Mouse (Mus musculus): ENCODE data around the gene Rngtt. TPM values are rescaled to one million over a fixed set of nuclear protein-coding genes. Genes with fewer than 3 reads are reported as not detected.
A peak's percentile ranks its signal among the peaks of the same experiment; 100 is the strongest.

Rngtt gene
- polyA plus RNA-seq, 1 experiment from 2014 or later, result 19.2 TPM

DNA sequence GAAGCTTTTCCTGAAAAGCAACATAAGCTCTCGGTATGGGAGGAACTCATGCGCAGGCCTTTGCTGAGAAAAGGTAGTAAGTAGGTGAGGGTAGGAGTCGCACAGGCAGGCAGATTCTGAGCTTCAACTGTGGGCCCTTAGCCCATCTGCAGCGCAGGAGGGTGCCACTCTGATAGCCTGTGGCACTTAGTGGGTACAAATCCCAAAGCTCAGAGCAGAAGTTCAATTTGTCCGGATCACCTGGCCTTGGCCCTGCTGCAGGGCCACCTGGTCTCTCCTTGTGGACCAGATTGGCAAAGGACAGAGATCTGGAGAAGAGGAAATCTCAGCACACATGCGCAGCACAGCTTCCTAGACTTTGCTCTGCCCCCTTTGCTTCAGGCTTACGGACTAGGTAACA is 210.1 kb downstream of the Rngtt start:
- WGBS, result 82% methylated on average over 7 of the region's 7 CpGs
- ATAC-seq, result no peak
- no peak overlapping the region for H3K9ac ChIP-seq (ENCODE audit: low read depth, low read length)

DNA sequence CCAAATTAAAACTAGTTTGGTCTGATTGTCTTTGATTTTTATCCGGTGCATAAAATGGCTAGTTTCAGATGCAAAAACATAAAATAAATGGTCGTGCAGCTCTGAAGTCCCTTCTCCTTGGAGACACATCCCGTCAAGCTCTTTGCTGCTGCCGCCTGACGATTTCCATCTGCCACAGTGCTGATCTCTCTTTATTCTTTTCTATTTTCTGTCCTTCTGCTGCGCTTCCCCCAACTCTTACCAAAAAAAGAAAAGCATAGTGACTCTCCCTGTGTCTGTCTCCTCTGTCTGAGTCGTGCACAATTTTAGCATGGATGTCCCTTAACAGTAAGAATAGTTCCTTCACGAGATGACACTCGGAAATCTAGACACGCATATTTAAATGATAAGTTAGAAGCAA is 210.8 kb downstream of the Rngtt start:
- ATAC-seq, result no peak
- no peak overlapping the region for H3K27ac ChIP-seq (ENCODE audit: low read depth, low read length)
- H3K4me1 ChIP-seq (ENCODE audit: control insufficient read depth, insufficient read depth, low read depth, low read length), result peaks cover under 1% of the 10 kb centered on the region; the same call in 1 of the 2 replicates
- no peak overlapping the region for H3K4me3 ChIP-seq (ENCODE audit: low read length)
- no peaks in the 10 kb centered on the region; the same call in 1 of the 2 replicates for H3K9me3 ChIP-seq (ENCODE audit: control insufficient read depth, low read length)
- H3K4me2 ChIP-seq (ENCODE audit: low read length), result no peak overlapping the region
- H3K36me3 ChIP-seq (ENCODE audit: control insufficient read depth, insufficient read depth, low read length), result no peaks in the 10 kb centered on the region
- 75% methylated on average over 10 of the region's 10 CpGs for WGBS
- no peak overlapping the region for H3K9ac ChIP-seq (ENCODE audit: low read depth, low read length)
- no peaks in the 10 kb centered on the region for H3K27me3 ChIP-seq (replicated peaks; ENCODE audit: control insufficient read depth, insufficient read depth, low read length)

More for the DNA sequence above, 210.1 kb downstream of the Rngtt start:
- H3K4me1 ChIP-seq (ENCODE audit: control insufficient read depth, insufficient read depth, low read depth, low read length), result no peaks in the 10 kb centered on the region
- no peak overlapping the region for H3K27ac ChIP-seq (ENCODE audit: low read depth, low read length)
- no peaks in the 10 kb centered on the region for H3K36me3 ChIP-seq (ENCODE audit: control insufficient read depth, insufficient read depth, low read length)
- H3K4me2 ChIP-seq (ENCODE audit: low read length), result no peak overlapping the region
- no peaks in the 10 kb centered on the region for H3K27me3 ChIP-seq (replicated peaks; ENCODE audit: control insufficient read depth, insufficient read depth, low read length)
- no peaks in the 10 kb centered on the region; the same call in 1 of the 2 replicates for H3K9me3 ChIP-seq (ENCODE audit: control insufficient read depth, low read length)
- no peak overlapping the region for H3K4me3 ChIP-seq (ENCODE audit: low read length)

DNA sequence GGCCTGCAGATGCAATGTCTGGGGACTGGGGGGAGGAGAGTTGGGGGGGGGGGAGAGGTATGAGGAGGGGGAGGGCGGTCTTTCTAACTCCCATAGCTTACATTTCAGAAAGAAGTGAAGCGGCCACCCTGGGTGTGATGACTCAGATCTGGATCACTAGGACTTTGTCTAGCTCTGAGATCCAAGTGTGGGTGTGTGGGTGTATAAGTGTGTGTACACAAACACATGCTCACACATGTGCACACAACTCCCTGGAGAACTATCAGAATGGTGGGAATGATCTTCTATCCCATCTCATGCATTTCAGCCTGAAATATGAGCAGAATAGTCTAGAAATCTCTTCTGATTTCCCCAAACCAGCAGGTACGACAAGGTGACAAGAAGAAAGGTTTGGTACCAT is 213.7 kb downstream of the Rngtt start:
- Histone ChIP-seq H3K4me1 (ENCODE audit: control insufficient read depth, insufficient read depth, low read depth, low read length) (peaks cover 7% of the 10 kb centered on the region), H3K27ac (ENCODE audit: low read depth, low read length) (no peak overlapping the region), H3K36me3 (ENCODE audit: control insufficient read depth, insufficient read depth, low read length) (no peaks in the 10 kb centered on the region), H3K9ac (ENCODE audit: low read depth, low read length) (no peak overlapping the region), H3K9me3 (ENCODE audit: control insufficient read depth, low read length) (no peaks in the 10 kb centered on the region), H3K4me2 (ENCODE audit: low read length) (no peak overlapping the region), H3K27me3 (replicated peaks; ENCODE audit: control insufficient read depth, insufficient read depth, low read length) (no peaks in the 10 kb centered on the region), H3K4me3 (ENCODE audit: low read length) (no peak overlapping the region)
- no peak for ATAC-seq
- 86% methylated on average over 3 of the region's 3 CpGs for WGBS

DNA sequence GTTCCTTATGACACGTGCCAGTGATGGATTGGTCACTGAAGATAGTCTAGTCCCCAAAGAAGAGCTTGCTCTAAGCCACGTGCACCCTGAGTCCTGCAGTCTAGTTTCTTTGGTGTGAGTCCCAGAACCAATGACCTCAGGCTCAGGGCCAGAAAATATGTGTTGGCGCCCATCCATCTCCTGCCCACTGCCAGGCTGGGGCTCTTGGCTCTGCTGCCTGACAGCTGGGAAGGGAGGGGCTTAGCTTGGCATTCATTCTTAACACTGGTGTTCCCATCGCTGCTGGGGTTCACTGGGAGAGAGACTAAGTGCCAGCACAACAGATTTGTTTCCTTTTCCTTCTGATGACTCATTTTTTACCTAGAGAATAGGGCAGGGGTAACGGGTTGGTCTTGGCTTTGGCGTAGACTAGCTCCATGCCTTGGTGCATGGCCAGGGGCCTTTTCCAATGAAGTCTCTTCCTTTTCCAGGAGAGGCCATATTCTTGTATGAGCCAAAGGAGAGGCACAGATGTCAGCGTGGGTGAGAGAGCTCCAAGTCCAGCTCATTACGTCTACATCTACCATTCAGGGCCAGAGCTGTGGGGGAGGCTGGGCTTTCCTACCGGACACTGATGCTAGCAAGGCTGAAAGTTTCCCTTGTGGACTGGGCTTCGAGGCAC is 214.5 kb downstream of the Rngtt start:
- Histone ChIP-seq H3K4me1 (ENCODE audit: control insufficient read depth, insufficient read depth, low read depth, low read length) (peaks cover 7% of the 10 kb centered on the region), H3K9me3 (ENCODE audit: control insufficient read depth, low read length) (no peaks in the 10 kb centered on the region), H3K27me3 (replicated peaks; ENCODE audit: control insufficient read depth, insufficient read depth, low read length) (no peaks in the 10 kb centered on the region), H3K27ac (ENCODE audit: low read depth, low read length) (peak overlapping the region; percentile 17; the same call in 1 of the 2 replicates), H3K4me2 (ENCODE audit: low read length) (no peak overlapping the region), H3K9ac (ENCODE audit: low read depth, low read length) (no peak overlapping the region), H3K36me3 (ENCODE audit: control insufficient read depth, insufficient read depth, low read length) (no peaks in the 10 kb centered on the region), H3K4me3 (ENCODE audit: low read length) (no peak overlapping the region)
- WGBS, result 62% methylated on average over 10 of the region's 10 CpGs
- peak; percentile 93 for ATAC-seq

DNA sequence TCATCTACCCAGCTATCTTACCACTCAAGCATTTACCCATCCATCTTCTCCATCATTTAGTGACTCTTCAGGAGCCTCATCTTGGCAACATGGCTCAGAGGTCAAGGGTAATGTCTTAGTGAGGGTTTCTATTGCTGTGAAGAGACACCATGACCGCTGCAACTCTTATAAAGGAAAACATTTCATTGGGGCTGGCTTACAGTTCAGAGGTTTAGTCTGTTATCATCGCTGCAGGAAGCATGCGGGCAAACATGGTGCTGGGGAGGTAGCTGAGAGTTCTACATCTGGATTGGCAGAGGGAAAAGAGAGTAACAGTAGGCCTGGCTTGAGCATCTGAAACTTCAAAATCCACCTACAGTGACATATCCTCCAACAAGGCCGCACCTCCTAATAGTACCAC is 215.2 kb downstream of the Rngtt start:
- WGBS, result over 99% methylated on average over 4 of the region's 4 CpGs

DNA sequence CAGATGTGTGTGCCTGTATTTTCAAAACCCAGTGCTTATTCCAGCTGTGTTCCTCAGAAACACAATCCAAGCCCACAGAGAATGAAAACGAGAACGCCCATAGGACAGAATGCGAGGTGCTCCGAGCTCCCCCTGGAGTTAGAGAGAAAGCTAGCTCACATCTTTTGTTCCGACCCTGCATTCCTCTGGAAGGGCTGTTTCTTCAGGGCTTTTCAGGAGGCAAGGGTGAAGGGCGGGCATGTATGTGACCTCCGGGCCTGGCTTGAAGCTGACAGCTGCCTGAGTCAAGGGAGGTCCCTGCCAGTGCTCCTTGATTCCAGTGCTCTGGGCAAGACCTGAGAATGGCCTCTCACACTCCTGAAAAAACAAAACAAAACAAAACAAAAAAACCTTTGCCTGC is 216.0 kb downstream of the Rngtt start:
- Histone ChIP-seq H3K9ac (ENCODE audit: low read depth, low read length) (no peak overlapping the region), H3K27ac (ENCODE audit: low read depth, low read length) (no peak overlapping the region), H3K9me3 (ENCODE audit: control insufficient read depth, low read length) (no peaks in the 10 kb centered on the region), H3K27me3 (replicated peaks; ENCODE audit: control insufficient read depth, insufficient read depth, low read length) (no peaks in the 10 kb centered on the region), H3K4me2 (ENCODE audit: low read length) (peak overlapping the region; percentile 7; the same call in 1 of the 2 replicates), H3K4me3 (ENCODE audit: low read length) (no peak overlapping the region), H3K4me1 (ENCODE audit: control insufficient read depth, insufficient read depth, low read depth, low read length) (peaks cover 7% of the 10 kb centered on the region), H3K36me3 (ENCODE audit: control insufficient read depth, insufficient read depth, low read length) (no peaks in the 10 kb centered on the region)
- 21% methylated on average over 7 of the region's 7 CpGs for WGBS
- no peak for ATAC-seq

More for the DNA sequence above, 215.2 kb downstream of the Rngtt start:
- ATAC-seq, result no peak
- H3K27ac ChIP-seq (ENCODE audit: low read depth, low read length), result peak overlapping the region; percentile 17; the same call in 1 of the 2 replicates
- H3K36me3 ChIP-seq (ENCODE audit: control insufficient read depth, insufficient read depth, low read length), result no peaks in the 10 kb centered on the region
- H3K9ac ChIP-seq (ENCODE audit: low read depth, low read length), result no peak overlapping the region
- H3K9me3 ChIP-seq (ENCODE audit: control insufficient read depth, low read length), result no peaks in the 10 kb centered on the region
- peaks cover 7% of the 10 kb centered on the region for H3K4me1 ChIP-seq (ENCODE audit: control insufficient read depth, insufficient read depth, low read depth, low read length)
- H3K4me3 ChIP-seq (ENCODE audit: low read length), result no peak overlapping the region
- H3K27me3 ChIP-seq (replicated peaks; ENCODE audit: control insufficient read depth, insufficient read depth, low read length), result no peaks in the 10 kb centered on the region
- no peak overlapping the region for H3K4me2 ChIP-seq (ENCODE audit: low read length)

DNA sequence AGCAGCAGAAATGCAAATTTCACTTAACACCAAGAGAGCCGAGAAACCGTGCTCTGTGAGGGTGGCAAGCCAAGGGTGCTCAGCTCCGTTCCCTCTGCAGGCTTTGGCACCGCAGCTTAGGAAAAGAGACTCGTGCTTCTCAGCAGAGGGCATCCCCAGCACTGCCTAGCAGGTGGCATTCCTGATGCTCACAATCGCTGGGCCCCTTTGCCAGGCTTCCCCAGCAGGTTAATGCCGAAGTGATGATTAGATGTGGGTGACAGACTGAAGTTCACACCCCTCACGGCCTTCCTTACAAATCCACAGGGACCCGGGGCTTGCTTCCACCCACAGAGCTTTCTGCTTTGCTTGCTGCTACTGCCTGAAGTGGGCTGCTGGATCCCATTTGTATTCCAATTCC is 216.6 kb downstream of the Rngtt start:
- peaks cover 7% of the 10 kb centered on the region for H3K4me1 ChIP-seq (ENCODE audit: control insufficient read depth, insufficient read depth, low read depth, low read length)
- H3K36me3 ChIP-seq (ENCODE audit: control insufficient read depth, insufficient read depth, low read length), result no peaks in the 10 kb centered on the region
- no peak overlapping the region for H3K4me3 ChIP-seq (ENCODE audit: low read length)
- peak overlapping the region; percentile 57 for H3K27ac ChIP-seq (ENCODE audit: low read depth, low read length)
- H3K9ac ChIP-seq (ENCODE audit: low read depth, low read length), result no peak overlapping the region
- H3K27me3 ChIP-seq (replicated peaks; ENCODE audit: control insufficient read depth, insufficient read depth, low read length), result no peaks in the 10 kb centered on the region
- ATAC-seq, result no peak
- H3K4me2 ChIP-seq (ENCODE audit: low read length), result no peak overlapping the region; the same call in 1 of the 2 replicates
- 26% methylated on average over 9 of the region's 9 CpGs for WGBS
- H3K9me3 ChIP-seq (ENCODE audit: control insufficient read depth, low read length), result no peaks in the 10 kb centered on the region

DNA sequence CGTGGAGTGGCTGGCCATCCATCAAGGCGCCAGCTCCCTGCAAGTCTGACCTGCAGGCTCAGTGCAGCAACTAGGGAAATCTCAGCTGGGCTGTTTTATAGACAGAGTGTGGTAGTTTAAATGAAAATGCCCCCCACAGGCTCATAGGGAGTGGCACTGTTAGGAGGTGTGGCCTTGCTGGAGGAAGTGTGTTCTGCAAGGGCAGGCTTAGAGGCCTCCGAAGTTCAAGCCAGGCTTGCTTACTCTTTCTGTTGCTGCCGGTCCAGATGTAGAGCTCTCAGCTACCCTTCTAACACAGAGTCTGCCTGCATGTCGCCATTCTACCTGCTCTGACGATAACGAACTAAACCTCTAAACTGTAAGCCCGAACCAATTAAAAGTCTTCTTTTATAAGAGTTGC is 222.5 kb downstream of the Rngtt start:
- 76% methylated on average over 8 of the region's 8 CpGs for WGBS
- no peaks in the 10 kb centered on the region for H3K4me1 ChIP-seq (ENCODE audit: control insufficient read depth, insufficient read depth, low read depth, low read length)
- H3K9me3 ChIP-seq (ENCODE audit: control insufficient read depth, low read length), result no peaks in the 10 kb centered on the region
- H3K4me3 ChIP-seq (ENCODE audit: low read length), result no peak overlapping the region
- H3K4me2 ChIP-seq (ENCODE audit: low read length), result no peak overlapping the region
- H3K27me3 ChIP-seq (replicated peaks; ENCODE audit: control insufficient read depth, insufficient read depth, low read length), result no peaks in the 10 kb centered on the region
- no peak overlapping the region for H3K27ac ChIP-seq (ENCODE audit: low read depth, low read length)
- no peaks in the 10 kb centered on the region for H3K36me3 ChIP-seq (ENCODE audit: control insufficient read depth, insufficient read depth, low read length)
- no peak for ATAC-seq
- H3K9ac ChIP-seq (ENCODE audit: low read depth, low read length), result no peak overlapping the region

DNA sequence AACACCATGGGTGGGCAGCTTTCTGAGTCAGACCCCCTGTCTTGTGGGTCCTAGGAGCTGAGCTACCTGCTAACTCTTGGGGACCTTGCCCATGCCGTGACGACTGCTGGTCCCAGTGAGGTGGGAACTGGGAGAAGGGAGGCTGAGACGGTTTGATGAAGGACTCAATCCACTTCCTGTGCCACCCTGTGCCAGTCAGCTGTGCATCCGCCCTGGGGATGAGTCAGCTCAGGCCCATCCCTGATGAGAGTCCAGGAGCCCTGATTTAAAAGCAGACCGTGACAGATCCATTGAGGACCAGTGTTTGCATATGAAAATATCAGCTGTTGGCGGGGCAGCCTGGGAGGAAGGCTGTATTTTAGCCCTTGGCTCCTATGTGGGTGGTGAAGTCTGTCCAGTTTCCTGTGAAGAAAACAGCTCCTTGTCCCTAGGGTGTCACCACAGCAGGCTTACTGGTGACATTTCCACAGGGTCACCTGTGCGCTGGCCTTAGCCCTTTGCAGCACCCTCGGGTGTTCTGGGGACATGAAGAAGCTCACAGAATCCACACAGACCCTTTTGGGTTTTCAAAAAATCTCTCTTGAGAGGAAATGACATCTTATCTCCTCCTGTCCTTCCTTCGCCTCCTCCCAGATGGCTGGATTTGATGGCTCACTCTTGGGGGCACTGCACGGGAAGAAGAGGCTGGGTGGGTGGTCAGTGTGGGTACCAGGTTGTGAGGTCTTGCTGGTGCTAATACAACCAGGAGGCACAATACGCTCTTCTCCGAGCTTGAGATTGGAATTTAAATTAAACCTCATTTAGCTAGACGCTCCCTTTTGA is 234.9 kb downstream of the Rngtt start:
- Histone ChIP-seq H3K9ac (ENCODE audit: low read depth, low read length) (no peak overlapping the region; the same call in 1 of the 2 replicates), H3K9me3 (ENCODE audit: control insufficient read depth, low read length) (no peaks in the 10 kb centered on the region), H3K4me3 (ENCODE audit: low read length) (no peak overlapping the region), H3K27ac (ENCODE audit: low read depth, low read length) (no peak overlapping the region), H3K4me1 (ENCODE audit: control insufficient read depth, insufficient read depth, low read depth, low read length) (peaks cover 11% of the 10 kb centered on the region), H3K36me3 (ENCODE audit: control insufficient read depth, insufficient read depth, low read length) (no peaks in the 10 kb centered on the region), H3K27me3 (replicated peaks; ENCODE audit: control insufficient read depth, insufficient read depth, low read length) (no peaks in the 10 kb centered on the region), H3K4me2 (ENCODE audit: low read length) (peak overlapping the region; percentile 9; the same call in 1 of the 2 replicates)
- ATAC-seq, result peak; percentile 48
- 57% methylated on average over 13 of the region's 13 CpGs for WGBS

All from hindbrain, embryonic 16.5 days (tissue).